Mouse (Mus musculus) thymus, postnatal 4 days (tissue): Measurements from ENCODE around the gene Nanp.

Experiments
- DNase-seq: peaks from one replicate; pipeline ENCODE4 v3.0.0; 2021

Nanp gene

DNA sequence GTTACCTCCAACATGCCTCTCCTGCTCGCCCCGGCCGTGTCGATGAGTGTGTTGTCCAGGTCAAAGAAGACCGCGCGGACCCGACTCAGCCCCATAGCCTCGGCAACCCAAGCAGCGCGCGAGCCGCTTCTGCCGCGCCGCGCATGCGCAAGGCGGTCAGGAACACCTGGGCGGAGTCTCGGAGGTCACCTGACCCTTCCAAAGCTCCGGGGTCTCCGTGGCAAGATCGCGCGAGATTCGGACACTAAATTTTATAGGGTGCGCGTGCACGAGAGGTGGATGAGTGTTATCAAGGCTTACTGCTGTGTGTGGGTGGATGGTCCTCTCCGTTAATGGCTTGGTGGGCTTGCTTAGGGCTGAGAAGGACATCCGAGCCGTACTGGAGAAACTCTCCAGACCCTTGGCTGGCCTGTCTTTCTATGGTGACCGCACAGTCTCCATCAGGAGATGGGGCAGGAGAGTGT is at the start of gene Nanp, which contains the start of gene Ninl:
Gene Nanp, minus strand, starts transcription at position 167 of the 464 bp plus-strand sequence.
Gene Ninl, minus strand, starts transcription at position 151 of the 464 bp plus-strand sequence.
- peak; percentile 95 for DNase-seq

DNA sequence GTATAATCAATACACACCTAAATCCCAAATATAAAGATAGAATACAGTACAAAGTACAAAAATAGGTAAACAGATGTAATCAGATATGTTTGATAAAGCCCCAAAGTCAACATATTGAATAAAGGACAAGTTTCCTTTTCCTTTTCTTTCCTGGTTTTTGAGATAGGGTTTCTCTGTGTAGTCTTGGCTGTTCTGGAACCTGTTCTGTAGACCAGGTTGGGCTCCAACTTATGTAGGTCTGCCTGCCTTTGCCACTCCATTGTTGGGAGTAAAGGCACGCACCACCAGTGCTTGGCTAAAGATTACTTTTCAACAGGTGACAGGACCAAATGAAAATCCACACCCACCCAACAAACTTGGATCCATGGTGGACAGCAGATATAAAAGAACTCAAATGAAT is 17.4 kb upstream of the Nanp start:
- DNase-seq, result no peak

DNA sequence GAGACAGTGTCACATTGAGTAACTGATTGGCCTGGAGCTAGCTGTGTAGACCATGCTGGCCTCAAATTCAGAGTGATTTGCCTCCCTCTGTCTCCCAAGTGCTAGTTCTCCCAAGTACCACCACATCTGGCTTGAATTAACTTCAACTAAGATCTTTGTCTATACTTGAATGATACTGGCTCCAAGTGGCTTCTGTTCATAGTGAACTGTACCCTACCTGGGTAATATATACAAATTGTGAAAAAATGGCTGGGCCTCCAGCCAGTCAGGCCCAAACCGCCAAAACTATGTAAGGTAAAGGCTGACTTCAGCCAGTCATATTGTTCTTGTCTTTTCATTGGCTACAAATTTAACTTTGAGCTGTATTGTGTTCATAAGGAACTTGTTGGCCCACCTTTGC is 1.2 kb upstream of the Nanp start:
- DNase-seq, result no peak

DNA sequence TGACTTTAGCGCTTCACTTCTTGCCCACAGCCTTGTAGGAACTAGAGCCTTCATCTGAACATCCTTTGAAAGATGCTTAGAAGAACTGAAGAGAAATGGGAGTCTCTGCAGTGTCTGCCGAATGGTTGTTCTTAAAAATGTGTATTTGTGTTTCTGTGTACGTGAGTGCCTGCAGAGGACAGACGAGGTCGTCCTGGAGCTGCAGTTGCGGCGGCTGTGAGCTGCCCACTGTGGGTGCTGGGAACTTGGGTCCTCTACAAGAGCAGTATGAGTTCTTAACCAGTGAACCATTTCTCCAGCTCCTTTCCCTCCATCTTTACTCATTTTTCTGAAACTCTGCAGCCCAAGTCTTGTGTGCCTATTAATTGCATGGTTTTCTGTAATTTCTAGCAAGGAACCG is 528 bp upstream of the Nanp start:
- peak; percentile 19 for DNase-seq

DNA sequence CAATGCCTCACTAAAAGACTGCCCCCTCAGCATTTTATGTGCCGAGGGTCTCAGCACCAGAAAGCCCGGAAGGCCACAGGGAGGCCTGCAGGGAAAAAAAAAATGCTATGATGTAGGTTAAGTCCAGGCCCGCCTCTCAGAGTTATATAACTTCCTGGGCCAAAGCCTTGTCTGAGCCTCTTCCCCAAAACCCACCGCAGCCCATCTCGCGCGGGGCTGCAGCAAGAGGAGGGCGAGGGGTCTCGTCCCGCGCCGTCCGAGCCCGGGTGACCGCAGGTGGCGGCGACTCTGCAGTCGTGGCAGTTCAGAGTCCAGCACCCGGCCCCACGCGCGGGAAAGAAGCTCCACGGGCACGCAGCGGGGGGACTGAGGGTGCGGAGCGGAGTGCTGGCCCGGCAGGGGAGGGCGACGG is 381 bp downstream of the Nanp start:
- no peak for DNase-seq

DNA sequence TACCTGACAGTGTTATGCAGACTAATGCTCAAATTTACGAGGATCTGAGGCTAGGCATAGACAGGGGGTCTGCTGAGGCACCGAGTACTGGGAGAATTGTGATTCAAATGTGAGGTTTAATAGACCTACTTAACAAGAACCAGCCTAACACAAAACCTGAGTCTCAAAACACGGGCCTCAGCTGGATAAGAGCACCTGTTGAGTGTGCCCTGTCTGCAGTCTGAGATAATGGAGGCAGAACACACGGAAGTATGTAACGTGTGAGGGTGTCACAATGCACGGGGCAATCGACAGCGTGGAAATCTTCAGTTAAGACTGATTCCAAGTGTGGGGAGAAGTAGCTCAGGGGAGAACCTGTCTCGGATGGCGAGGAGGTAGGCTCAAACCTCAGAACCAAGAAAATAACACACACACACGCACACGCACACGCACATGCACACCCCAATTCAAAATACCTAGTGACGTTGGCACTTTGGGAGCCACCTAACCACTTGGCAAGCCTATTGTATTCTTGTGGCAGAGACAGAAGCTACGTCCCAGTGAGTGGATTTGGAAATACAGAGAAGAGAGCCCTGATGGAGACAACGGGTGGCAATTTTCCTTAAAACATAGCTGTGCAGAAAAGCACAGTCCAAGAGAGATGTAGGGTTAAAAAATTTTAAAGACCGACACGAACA is 1.2 kb downstream of the Nanp start:
- DNase-seq, result peak; percentile 10

DNA sequence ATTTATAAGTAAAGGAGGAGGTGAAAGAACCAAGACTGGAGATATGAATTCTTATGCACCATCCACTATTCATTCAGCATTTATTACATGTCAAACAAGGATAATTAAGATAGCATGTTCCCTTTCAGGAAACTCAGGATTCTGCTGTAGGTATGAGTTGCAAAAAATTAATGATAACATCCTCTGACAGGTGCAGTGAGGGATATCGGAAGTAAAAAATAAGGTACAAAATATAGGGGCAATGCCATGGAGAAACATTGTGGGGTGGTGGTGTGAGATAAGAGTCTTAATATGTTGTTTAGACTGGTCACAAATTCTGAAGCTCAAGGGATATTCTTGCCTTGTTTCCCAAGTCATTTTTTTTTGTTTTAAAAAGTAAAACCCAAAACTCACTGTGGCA is 1.9 kb downstream of the Nanp start:
- DNase-seq, result no peak

DNA sequence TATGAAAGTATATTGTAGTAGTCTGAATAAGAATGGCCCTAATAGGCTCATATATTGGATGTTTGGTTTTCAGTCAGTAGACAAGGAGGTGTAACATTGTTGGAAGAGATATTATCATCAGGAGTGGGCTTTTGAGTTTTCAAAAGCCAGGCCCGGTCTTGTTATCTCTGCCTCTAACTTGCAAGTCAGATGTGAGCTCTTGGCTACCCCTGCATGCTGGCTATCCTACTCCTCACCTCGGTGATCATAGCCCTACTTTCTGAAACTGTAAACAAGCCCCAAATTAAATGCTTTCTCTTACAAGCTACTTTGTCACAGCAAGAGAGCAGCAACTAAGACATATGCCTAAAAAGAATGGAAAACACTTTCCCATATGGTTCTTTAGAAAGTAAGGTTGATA is 2.5 kb downstream of the Nanp start:
- no peak for DNase-seq

DNA sequence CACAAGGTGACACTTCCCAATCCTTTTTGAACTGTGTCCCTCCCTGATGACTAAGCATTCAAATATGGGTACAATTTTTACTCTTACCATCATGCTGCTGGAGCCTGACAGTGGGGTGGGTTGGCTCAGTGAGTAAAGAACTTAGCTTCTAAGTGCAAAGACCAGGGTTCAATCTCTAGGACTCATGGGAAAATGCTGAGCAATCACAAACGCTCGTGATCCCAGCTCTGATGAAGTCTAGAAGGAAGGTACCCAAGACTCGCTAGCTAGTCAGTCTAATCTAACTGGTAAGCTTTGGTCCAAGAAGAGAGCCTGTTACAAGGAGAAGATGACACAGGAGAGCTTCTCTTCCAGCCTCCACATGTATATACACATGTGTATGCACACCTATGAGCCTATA is 4.8 kb downstream of the Nanp start:
- no peak for DNase-seq

DNA sequence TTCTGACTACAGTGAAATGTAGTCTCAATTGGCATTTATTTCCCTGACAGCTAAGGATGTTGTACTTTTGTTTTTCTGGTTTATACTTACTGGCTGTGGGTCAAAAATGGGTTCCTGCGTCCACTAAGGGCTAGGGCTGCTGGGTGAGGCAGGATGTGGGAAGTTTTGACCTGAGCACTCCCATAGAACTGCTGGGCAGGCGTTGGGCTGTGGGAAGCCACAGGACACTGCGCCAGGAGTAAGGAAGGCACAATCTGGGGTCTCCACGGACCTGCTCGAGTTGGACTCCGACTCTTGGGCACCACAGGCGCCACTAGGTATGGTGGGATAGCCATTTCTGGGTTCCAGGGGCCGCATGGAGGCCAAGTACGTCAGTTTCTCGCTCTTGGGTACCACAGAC is 18.0 kb downstream of the Nanp start:
- DNase-seq, result no peak

DNA sequence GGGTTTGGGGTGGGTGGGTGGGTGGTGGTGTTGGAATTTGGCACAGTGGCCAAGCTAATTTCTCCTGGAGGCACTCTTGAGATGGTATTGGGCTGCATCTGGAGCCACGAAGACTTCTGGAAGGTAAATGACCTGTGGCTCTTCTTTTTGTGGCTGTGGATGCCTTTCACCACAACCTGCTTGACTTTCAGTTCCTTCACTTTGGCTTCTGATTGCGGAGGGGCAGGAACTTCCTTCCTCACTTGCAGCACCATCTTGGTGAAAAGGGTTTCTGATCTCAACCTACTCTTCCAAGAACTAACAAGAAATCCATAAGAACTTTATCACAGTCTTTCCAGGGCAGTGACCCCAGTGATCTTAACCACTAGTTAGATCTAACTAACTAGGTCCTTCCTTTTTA is 23.9 kb downstream of the Nanp start:
- DNase-seq, result no peak

DNA sequence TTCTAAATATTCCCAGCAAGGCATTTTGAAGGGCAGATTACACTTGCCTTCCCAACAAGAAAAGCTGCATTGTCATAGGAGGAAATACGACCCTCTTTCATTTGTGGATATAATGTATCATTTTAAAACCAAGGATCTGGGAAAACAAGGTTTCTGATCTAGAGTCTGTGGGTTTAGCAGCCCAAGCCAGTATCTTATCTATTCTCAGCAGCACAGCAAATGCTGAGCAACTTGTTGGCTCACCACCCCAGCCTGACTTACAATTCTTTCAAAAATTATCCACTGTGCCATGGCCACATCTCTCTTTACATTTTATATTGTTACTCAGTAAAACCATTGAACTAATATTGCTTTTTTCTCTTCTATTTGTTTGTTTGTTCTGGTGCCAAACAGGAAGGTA is 27.9 kb downstream of the Nanp start:
- no peak for DNase-seq

DNA sequence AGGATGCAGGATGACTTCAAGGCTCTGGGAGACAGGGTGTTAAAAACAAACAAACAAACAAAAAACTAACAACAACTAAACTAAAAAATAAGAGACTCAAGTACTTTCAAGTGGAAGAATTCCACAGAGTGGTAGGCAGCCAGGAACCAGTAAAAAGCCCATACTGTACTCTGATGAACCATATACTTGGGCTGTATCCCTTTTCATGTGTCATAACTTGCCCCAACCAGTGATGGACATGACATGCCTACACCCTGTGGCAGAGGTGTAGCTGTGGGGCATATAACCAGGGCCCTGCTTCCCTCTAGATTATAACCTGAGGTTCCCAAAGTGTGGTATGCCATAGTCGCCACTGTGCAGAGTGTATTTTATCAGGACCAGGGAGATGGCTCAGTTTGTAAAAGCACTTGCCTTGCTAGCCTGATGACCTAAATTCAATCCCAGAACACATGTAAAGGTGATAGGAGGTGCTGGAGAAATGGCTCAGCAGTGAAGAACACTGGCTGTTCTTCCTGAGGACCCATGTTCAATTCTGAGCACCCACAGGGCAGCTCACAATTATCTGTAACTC is 29.6 kb downstream of the Nanp start:
- DNase-seq, result no peak

DNA sequence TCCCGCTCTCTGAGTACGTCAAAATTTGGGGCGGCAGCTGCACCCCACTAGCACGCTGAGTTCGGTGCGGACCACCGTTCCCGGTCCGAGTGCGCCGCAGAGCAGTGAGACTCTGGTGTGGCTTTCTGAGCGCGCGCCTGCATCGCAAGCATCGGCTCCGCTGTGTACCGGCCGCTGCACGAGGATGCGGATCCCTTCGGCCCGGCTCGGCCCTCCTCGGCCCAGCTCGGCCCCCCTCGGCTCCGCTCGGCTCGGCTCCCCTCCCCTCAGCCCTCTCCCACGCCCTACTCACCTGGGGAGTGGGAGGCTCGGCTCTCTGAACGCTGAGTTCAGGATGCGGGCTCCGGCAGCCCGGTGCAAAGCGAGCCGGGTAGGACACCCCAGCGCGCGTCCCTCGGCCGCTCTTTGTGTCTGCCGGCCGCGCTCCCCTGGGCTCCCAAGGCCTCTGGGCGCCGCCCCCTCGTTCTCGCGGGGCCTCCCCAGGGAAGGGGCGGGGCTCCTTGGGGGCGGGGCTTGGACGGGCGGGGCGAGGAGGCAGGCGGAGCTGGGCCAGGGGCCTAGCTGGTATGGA is 30.2 kb downstream of the Nanp start:
- peak; percentile 65 for DNase-seq

DNA sequence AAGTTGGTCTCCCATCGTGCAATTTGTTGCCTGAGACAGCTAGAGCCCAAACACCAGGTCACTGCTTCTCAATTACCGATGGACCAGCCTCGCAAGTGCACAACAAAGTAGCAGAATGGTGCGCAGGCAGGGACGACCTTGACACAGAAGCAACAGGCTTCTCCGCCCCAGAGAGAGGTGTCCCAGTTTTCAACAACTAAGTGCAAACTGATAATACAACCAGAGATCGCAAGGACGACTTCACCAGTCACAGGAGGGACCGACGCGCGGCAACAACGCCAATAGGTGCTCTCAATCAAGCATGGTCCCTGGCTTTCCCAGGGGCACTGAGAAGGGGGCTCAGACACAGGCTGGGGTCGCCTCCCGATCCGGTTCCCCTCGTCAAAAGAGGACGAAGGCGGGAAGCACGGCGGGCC is 30.7 kb downstream of the Nanp start:
- DNase-seq, result no peak

DNA sequence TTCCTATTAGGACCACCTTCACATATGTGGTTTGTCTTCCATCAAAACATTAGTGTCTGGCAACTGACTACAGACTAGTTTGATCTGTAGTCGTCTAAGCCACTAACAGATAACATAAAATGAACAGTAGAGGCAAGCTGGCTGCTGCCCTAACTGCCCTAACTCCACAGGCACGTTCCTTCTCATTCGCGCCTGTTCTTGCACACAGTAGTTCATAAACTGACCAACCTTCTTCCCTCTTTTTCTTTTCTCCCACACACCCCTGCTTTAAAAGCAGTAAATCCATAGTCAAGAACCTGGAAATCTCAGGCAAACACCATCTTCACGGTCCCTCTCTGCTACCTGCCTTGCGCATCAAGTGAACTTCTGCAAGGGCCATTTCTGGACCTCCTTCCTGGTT is 31.2 kb downstream of the Nanp start:
- DNase-seq, result no peak

DNA sequence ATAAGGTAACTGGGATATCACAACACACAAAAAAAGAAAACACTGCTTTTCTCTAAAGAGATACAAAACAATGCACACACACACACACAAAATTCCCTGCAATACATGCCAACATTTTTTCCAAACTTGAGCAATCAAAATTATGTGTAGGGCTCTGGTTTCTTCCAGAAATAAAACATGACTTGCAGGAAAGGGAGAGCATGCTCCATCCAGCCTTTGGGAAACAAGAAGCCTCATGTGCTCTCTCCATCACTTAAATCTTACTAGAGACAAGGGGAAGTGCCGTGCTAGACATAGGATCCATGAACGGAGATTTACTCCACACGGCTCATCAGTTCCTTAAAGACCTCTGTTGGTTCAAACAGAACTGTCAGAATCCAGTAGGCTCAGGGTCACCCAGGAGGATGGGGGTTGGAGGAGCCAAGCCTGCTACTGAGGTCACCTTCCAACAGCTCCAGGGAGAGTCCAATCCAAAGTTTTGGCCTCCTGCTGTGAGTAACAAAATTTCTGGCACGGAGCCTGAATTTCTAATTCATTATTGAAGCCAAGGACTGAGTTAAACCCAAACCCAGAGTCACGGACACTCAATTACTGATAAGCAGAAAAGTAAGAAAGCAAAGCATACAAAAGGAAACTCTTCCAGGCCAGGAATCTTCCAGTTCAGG is 32.8 kb downstream of the Nanp start:
- no peak for DNase-seq

DNA sequence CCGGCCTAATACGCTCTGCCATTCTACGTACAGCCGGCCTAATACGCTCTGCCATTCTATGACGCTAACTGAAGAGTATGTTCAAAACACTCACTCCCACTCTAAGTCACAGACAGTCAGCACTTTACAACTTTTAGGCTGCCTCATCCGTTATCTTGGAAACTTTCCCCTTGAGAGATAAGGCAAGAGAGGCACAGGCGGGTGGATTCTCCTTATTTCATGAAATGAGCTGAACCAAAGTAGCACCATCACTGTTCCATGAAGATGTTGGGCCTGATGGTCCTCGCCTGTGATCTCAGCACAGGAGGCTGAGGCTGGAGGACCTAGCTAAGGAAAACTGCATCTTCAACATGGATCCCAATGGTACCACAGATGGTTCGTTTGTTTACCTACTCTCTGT is 34.8 kb downstream of the Nanp start:
- no peak for DNase-seq

DNA sequence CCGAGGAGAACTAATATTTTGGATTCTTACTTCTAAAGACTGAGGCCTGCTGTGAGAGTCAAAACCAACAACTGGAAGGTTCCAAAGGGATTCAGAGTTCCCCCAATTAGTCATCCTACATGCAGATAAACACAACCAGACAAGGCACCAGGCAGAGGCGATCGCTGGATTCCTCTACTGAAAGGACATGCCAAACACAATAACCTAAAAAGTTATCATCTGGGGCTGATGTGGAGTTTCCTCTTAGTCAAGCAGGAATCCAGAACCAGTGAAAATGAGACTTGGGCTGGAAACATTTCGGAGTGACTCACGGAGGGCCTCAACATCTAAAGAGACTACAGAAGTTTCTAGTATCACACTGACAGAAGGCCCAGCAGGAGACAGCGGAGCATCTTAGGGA is 35.4 kb downstream of the Nanp start:
- DNase-seq, result no peak

DNA sequence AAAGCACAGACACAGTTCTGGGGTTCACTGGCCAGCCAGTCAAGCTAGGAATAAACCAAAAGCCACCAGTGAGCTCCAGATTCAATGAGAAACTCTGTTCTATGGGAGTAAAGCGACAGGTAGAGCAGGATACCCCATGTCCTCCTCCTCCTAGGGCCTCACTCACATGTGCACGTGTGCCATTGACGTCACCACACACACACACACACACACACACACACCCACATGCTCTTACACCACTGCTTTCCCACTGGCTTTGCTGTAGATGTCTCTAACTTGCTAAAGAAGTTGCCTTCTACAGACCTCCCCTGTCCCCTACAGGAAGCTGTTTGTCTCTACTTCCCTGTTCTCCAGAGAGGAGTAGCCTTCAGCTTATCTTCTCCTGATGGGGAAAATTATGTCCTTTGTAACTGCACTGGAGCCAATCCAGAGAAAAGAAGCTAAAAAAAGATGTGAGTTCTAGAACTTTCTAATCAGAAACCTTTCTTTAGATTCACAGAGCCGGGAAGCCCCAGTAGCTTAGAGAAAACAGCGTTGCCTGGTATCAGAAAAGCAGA is 37.5 kb downstream of the Nanp start:
- no peak for DNase-seq

DNA sequence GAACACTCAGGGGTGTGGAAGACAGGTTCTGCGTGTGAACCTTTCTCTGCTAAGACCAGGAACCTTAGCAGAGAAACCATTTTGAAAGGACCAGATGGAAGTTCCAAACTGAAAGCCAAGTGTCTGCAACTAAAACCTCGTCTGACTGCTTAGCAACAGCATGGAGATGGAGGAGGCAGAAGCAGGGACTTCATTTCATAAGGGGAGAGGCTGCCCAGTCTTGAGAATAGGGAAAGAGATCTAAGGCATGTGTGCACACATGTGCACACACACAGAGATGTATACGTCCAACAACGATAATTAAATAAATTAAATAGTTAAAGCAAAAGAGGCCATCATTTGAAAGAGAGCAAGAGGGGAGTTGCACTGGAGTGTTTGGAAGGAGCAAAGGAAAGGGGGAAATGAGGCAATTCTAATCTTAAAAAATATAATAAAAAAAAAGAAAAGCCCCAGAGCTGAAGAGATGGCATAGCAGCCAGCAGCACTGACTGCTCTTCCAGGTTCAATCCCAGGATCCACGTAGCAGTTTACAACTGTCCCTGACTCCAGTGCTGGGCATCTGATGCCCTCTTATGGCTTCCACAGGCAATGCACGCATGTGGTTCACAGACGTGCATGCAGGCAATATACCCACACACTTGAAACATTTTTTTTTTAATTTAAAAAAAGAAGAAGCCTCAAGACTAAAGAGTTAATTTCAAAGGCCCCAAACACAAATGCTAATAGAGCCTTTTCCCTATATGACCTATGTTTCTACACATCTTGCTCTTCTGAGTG is 38.6 kb downstream of the Nanp start:
- DNase-seq, result peak; percentile 52

DNA sequence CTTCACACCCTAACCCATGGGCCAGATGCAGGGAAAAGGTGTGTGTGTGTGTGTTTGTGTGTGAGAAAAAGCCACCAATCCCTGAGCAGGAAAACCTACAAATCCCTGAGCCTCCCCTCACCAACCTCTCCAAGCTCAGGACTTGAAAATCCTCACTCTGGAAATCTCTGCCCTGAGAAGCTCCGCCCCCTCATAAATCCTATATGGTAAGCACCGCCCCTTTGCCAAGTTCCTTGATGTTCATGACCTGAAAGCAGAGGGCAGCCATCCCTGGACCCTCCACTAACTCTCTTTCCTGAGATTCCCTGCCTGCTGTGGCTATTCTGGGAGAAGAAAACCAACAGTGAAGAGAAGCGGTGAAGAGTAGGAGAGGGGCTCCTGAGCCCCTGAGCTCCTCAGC is 40.2 kb downstream of the Nanp start:
- DNase-seq, result no peak

DNA sequence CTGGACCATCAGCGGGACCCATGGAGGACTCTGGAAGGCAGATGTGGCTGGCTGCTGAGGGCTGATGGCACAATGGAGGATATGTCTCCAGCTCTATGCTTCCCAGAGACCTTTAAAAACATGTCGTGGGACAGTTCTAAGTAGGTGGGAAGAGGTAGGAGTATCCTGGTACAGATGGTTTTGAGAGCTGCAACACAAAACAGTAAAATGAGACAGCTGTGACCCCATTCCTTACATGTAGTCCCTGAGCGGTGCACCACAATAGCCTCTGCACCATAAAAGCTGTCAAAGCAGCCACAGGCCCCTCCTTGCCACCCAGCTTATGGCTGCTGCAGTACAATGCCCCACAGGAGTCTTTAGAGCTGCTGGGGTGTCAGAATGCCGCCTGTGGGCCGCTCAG is 41.6 kb downstream of the Nanp start:
- DNase-seq, result peak; percentile 21
